ENCODE assay signal across 16 mouse cellular contexts in genomic region chr9:61664000-61664622, GRCm38 (mm10).
DNase-seq lines count a peak whose midpoint lies in the region.
"Had no signal": no experiment of that assay in that cellular context is flagged by ENCODE, and none has a peak within 500 bp of the region (broad histone marks: within the 10 kb centered on the region; RNA-seq: fewer than 3 reads in every experiment).

No protein-coding gene starts in this region.

- intact Hi-C loops in heart, postnatal 10 days (cut with DNase I): no loop called here

- DNase-seq in right cerebral cortex, adult 2 months (ENCODE audit: low spot score in 2 of 2): peak; percentile 8 to 10
- no peak for DNase-seq in right cerebral cortex, postnatal 14 days
- peak; percentile 14 for DNase-seq in NIH3T3 (ENCODE audit: low read depth)
- peak; percentile 82 for DNase-seq in induced T-regulatory cell, adult 2 months (ENCODE audit: low read depth)
- peak; percentile 68 to 81 for DNase-seq in natural killer cell, adult 2 months (ENCODE audit: low spot score in 2 of 2)
- DNase-seq in heart, adult 18-20 months: no peak
- no peak for DNase-seq in kidney, adult 11 months
- DNase-seq in heart, postnatal 10 days: no peak
- DNase-seq: adrenal gland, adult 8-10 months; cerebellum, adult 11 months; cerebellum, postnatal 10 days; heart, adult 2 months; kidney, adult 18-20 months; kidney, postnatal 10 days; liver, postnatal 0 days; right cerebral cortex, postnatal 4 days had no signal

Comparison
In these comparisons a context has a peak if more than half of its experiments do, and no peak if none do; other contexts are left out.
1. DNase-seq: peak in right cerebral cortex, adult 2 months (2 of 2), NIH3T3 (single experiment), induced T-regulatory cell, adult 2 months (single experiment) and natural killer cell, adult 2 months (2 of 2); none in right cerebral cortex, postnatal 14 days (single experiment), heart, adult 18-20 months (0 of 2), kidney, adult 11 months (single experiment) and heart, postnatal 10 days (0 of 2).